Mouse (Mus musculus): ENCODE measurements around the gene Parp14. TPM values are rescaled to one million over a fixed set of nuclear protein-coding genes. Genes with fewer than 3 reads are reported as not detected.

The Parp14 gene
- total RNA-seq (2014; fragmentation: Nextera tagmentation) (3.4 and 5.5 TPM in 2 replicates), total RNA-seq (2017) (4.6 and 6.1 TPM in 2 replicates), polyA plus RNA-seq (2012) (1.5 and 2.1 TPM in 2 replicates)

DNA sequence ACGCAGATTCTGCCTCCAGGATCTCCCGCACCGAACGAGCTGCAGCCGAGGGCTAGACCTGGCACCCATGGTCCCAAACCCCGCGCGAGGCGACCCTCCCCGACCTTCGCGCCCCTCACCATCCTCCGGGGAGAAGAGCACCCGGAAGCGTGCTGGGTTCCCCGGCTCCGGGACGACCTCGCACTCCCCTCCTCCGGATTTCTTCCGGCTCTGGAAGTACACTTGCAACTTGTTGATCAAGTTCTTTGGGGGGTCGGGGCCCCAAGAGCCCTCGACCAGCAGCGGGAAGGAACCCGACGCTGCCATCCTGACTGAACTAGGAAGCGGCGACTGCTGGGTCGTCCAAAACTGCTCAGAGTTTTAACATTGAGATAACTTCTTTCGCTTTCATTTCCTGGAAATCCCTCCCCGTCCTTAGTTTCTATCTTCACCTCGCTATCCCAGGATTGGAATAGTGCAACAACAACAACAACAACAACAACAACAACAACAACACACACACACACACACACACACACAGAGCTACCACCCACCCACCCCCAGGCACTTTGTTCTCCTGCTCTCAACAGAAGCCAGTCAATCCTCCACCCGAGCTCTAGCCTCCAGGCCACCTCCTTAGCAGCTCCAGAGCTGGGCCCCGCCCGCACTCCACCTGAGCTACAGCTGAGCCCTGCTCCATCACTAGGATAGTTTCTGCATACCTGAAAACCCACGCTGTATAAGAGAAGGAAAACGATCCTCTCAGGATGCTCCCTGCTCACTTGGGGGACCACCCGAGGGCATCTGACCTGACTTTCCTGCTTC, at the start of gene Parp14:
Gene Parp14, minus strand, starts transcription at position 497 of the 804 bp plus-strand sequence.
- Histone ChIP-seq H3K27me3 (ENCODE audit: insufficient read depth, low read length) (no peaks in the 10 kb centered on the region; the same call in 1 of the 2 replicates), H3K4me3 (ENCODE audit: low read depth, low read length) (peak within 1 kb of the TSS; percentile 84), H3K4me1 (ENCODE audit: insufficient read depth, low read depth, low read length) (peaks cover 48% of the 10 kb centered on the region), H3K36me3 (replicated peaks) (no peaks in the 10 kb centered on the region), H3K9me3 (replicated peaks) (no peaks in the 10 kb centered on the region)
- no peak for TF ChIP-seq GATA2 (IDR thresholded peaks at IDR 0.05; ENCODE audit: borderline replicate concordance, low read depth, low read length)
- TF ChIP-seq GATA1 (IDR thresholded peaks at IDR 0.05; ENCODE audit: borderline replicate concordance, low read length), result no peak
- TF ChIP-seq POLR2AphosphoS5 (IDR thresholded peaks at IDR 0.05; ENCODE audit: insufficient replicate concordance, low read depth, low read length), result no peak
- TF ChIP-seq CTCF (IDR thresholded peaks at IDR 0.05; ENCODE audit: low read depth, low read length), result no peak
- no peak for TF ChIP-seq TAL1 (conservative IDR thresholded peaks at IDR 0.05; ENCODE audit: low read depth, low read length)
- no peak; the same call in 1 of the 2 replicates for ATAC-seq (ENCODE audit: extremely low read depth, insufficient number of reproducible peaks, low FRiP score, poor library complexity, severe bottlenecking)
- DNase-seq (ENCODE audit: low spot score), result no peak

DNA sequence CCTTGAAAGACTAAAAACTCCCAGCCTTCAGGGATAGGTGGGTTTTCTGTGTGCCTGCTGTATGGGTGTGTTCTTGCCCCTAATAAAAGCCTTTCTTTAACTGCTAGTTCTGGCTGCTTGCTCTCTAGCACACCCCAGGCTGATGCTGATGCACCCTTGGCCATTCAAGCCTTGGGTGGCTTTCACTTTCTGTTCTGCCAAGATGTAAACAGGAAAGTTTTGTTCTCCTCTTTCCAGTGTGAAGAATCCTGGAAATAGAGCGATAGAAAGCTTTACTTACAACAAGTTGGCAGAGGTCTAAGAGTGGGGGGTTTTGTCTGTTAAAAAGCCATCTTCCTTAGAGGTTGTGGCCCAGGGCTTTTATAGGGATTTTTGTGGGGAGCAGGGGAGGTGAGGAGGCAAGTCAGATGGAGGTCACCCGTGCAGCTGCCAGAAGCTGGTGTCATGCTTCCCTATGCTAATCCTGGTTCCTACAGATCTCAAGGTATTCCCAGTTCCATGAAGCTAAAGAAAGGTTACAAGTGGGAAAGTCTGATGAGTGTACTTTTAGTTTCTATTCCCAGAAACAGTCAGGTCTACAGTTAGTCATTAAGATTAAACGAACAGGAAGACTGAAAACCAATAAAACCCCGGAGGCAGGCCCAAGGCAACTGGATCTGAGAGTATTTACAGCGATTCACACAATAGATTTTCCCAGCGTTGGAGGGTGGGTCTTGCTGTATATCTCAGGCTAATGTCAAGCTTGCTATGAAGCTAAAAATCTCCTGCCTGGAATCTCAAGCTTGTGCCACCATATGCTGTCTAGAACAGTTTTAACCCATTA, 47.6 kb upstream of the Parp14 start:
- H3K4me1 ChIP-seq (ENCODE audit: insufficient read depth, low read depth, low read length), result peaks cover 7% of the 10 kb centered on the region
- TF ChIP-seq POLR2AphosphoS5 (IDR thresholded peaks at IDR 0.05; ENCODE audit: insufficient replicate concordance, low read depth, low read length), result no peak
- TF ChIP-seq TAL1 (conservative IDR thresholded peaks at IDR 0.05; ENCODE audit: low read depth, low read length), result no peak
- no peak for TF ChIP-seq GATA1 (IDR thresholded peaks at IDR 0.05; ENCODE audit: borderline replicate concordance, low read length)
- no peak for TF ChIP-seq CTCF (IDR thresholded peaks at IDR 0.05; ENCODE audit: low read depth, low read length)
- no peak for TF ChIP-seq GATA2 (IDR thresholded peaks at IDR 0.05; ENCODE audit: borderline replicate concordance, low read depth, low read length)
- no peaks in the 10 kb centered on the region for H3K9me3 ChIP-seq (replicated peaks)
- no peaks in the 10 kb centered on the region for H3K36me3 ChIP-seq (replicated peaks)
- no peak overlapping the region for H3K4me3 ChIP-seq (ENCODE audit: low read depth, low read length)
- DNase-seq (ENCODE audit: low spot score) (no peak), ATAC-seq (ENCODE audit: extremely low read depth, insufficient number of reproducible peaks, low FRiP score, poor library complexity, severe bottlenecking) (no peak)
- H3K27me3 ChIP-seq (ENCODE audit: insufficient read depth, low read length), result no peaks in the 10 kb centered on the region

DNA sequence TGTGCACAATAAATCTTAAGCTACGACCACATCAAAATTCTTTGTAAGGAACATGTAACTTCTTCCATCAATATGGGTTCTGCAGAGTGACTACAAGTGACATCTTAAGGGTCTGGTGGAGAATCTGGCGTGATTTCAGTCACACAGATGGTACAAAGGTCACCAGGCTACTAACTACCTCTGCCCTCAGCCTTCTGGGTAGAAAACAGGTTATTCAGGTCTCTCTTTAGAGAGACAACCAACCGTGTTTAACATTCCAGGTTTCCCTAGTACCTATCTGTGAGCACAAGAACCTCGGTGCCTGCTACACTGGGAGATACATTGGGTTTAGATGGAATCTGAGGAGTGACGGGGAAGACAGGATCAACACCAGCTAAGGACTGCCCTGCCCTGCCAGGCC, 43.0 kb upstream of the Parp14 start:
- Histone ChIP-seq H3K4me1 (ENCODE audit: insufficient read depth, low read depth, low read length) (peaks cover 32% of the 10 kb centered on the region), H3K4me3 (ENCODE audit: low read depth, low read length) (no peak overlapping the region), H3K27me3 (ENCODE audit: insufficient read depth, low read length) (no peaks in the 10 kb centered on the region), H3K36me3 (replicated peaks) (no peaks in the 10 kb centered on the region), H3K9me3 (replicated peaks) (peaks cover 7% of the 10 kb centered on the region)
- DNase-seq (ENCODE audit: low spot score) (no peak), ATAC-seq (ENCODE audit: extremely low read depth, insufficient number of reproducible peaks, low FRiP score, poor library complexity, severe bottlenecking) (no peak)
- TF ChIP-seq POLR2AphosphoS5 (IDR thresholded peaks at IDR 0.05; ENCODE audit: insufficient replicate concordance, low read depth, low read length), result no peak
- TF ChIP-seq TAL1 (conservative IDR thresholded peaks at IDR 0.05; ENCODE audit: low read depth, low read length), result no peak
- no peak for TF ChIP-seq CTCF (IDR thresholded peaks at IDR 0.05; ENCODE audit: low read depth, low read length)

DNA sequence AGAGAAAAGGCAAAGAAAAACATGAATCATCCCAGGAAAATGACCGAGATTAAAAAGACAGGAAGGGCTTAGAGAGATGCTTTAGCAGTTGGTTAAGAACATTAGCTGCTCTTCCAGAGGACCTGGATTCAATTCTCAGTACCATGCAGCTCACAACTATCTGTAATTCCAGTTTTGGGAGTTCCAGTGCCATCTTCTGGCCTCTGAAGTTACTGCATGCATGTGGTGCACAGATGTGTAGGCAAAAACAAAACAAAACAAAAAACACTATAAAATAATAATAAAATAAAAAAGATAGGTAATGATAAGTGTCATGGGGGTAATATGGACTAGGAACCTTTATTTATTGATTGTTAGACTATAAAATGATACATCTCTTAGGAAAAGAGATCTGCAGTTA, 42.2 kb upstream of the Parp14 start:
- no peaks in the 10 kb centered on the region for H3K36me3 ChIP-seq (replicated peaks)
- TF ChIP-seq TAL1 (conservative IDR thresholded peaks at IDR 0.05; ENCODE audit: low read depth, low read length) (no peak), GATA1 (IDR thresholded peaks at IDR 0.05; ENCODE audit: borderline replicate concordance, low read length) (no peak), GATA2 (IDR thresholded peaks at IDR 0.05; ENCODE audit: borderline replicate concordance, low read depth, low read length) (no peak), CTCF (IDR thresholded peaks at IDR 0.05; ENCODE audit: low read depth, low read length) (no peak), POLR2AphosphoS5 (IDR thresholded peaks at IDR 0.05; ENCODE audit: insufficient replicate concordance, low read depth, low read length) (no peak)
- no peaks in the 10 kb centered on the region for H3K27me3 ChIP-seq (ENCODE audit: insufficient read depth, low read length)
- peaks cover 27% of the 10 kb centered on the region for H3K4me1 ChIP-seq (ENCODE audit: insufficient read depth, low read depth, low read length)
- ATAC-seq (ENCODE audit: extremely low read depth, insufficient number of reproducible peaks, low FRiP score, poor library complexity, severe bottlenecking), result no peak
- peaks cover 7% of the 10 kb centered on the region for H3K9me3 ChIP-seq (replicated peaks)
- no peak overlapping the region for H3K4me3 ChIP-seq (ENCODE audit: low read depth, low read length)
- no peak for DNase-seq (ENCODE audit: low spot score)

DNA sequence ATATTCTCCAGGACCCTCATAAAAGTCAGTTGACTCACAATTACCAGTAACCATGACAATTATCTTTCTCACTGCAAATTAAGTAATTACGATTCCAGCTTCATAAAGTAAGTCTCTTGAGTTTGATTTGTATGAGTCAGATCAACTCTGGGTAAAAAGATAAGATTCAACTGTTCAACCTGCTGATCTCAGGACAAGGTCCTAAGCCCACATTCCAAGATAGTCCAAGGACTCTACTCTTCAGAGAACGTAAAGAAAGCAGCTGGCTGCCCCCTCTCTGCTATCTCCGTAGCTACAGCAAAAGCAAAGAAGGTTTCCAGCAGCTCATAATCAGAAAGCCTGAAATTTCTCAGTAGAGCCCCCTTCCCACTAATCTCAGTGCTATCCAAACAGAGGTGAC, 40.1 kb upstream of the Parp14 start:
- Histone ChIP-seq H3K4me3 (ENCODE audit: low read depth, low read length) (no peak overlapping the region), H3K9me3 (replicated peaks) (peaks cover 7% of the 10 kb centered on the region), H3K27me3 (ENCODE audit: insufficient read depth, low read length) (no peaks in the 10 kb centered on the region), H3K4me1 (ENCODE audit: insufficient read depth, low read depth, low read length) (peaks cover 35% of the 10 kb centered on the region), H3K36me3 (replicated peaks) (no peaks in the 10 kb centered on the region)
- DNase-seq (ENCODE audit: low spot score), result no peak
- 0 out of 2 replicates have a peak, but pooled peaks have one; percentile 6 for ATAC-seq (ENCODE audit: extremely low read depth, insufficient number of reproducible peaks, low FRiP score, poor library complexity, severe bottlenecking)
- TF ChIP-seq GATA1 (IDR thresholded peaks at IDR 0.05; ENCODE audit: borderline replicate concordance, low read length), result no peak
- no peak for TF ChIP-seq TAL1 (conservative IDR thresholded peaks at IDR 0.05; ENCODE audit: low read depth, low read length)
- TF ChIP-seq CTCF (IDR thresholded peaks at IDR 0.05; ENCODE audit: low read depth, low read length), result no peak
- no peak for TF ChIP-seq POLR2AphosphoS5 (IDR thresholded peaks at IDR 0.05; ENCODE audit: insufficient replicate concordance, low read depth, low read length)
- no peak for TF ChIP-seq GATA2 (IDR thresholded peaks at IDR 0.05; ENCODE audit: borderline replicate concordance, low read depth, low read length)

All from G1E (cell line).